Mouse (Mus musculus): ENCODE results near the gene B4galt5.

DNA sequence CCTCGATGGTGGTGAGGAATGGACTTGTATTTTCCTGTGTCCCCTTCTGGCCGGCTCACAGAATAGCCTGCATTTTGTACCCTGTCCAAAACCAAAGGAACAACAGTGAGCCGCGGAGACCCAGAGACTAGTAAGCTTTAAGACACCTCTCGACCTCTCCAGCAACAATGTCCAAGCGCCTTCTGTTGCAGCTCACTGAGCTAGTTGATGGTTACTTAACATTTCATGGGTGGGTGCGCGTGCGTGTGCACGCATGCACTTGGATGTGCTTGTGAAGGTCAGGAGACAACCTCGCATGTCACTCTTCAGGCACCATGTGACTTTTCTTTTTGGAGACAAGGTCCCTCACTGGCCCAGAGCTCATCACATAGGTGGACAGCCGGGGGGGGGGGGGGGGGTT, 47.0 kb downstream of the B4galt5 start:
- no peak for TF ChIP-seq CTCF (IDR thresholded peaks at IDR 0.05; ENCODE audit: low read depth)
- TF ChIP-seq EP300 (IDR thresholded peaks at IDR 0.05; ENCODE audit: low read depth): no peak

Data from heart, postnatal 0 days (tissue).